Mouse (Mus musculus) ES-E14 (cell line): ENCODE results near the gene Klhl2.

ENCODE experiments used
- HCFC1 ChIP-seq: IDR thresholded peaks from 2 replicates; pipeline ENCODE4 v1.6.1; 2012; ENCODE audit warnings: low read length, inconsistent platforms, borderline replicate concordance; ENCODE audit not compliant: insufficient read depth
- MAFK ChIP-seq: IDR thresholded peaks from 2 replicates; pipeline ENCODE4 v1.6.1; 2014; ENCODE audit warnings: mild to moderate bottlenecking, low read depth, low read length, inconsistent platforms; ENCODE audit not compliant: insufficient read depth
- ZC3H11A ChIP-seq: IDR thresholded peaks from 2 replicates; pipeline ENCODE4 v1.6.1; 2012; ENCODE audit warnings: low read depth, mild to moderate bottlenecking, inconsistent platforms, low read length, borderline replicate concordance
- ZNF384 ChIP-seq: IDR thresholded peaks from 2 replicates; pipeline ENCODE4 v1.6.1; 2012; ENCODE audit warnings: low read depth, low read length, inconsistent platforms

- TF ChIP-seq ZC3H11A, result no peak
- TF ChIP-seq ZNF384, result no peak
- no peak for TF ChIP-seq MAFK
- TF ChIP-seq HCFC1, result no peak
Observed at GRCm38 (mm10) chr8:64898710-64899109, 48.9 kb upstream of the Klhl2 start.
